Mouse (Mus musculus) ES-E14 (cell line): ENCODE results near the gene Patz1.

Source experiments
- HCFC1 ChIP-seq: IDR thresholded peaks from 2 replicates; pipeline ENCODE4 v1.6.1; 2012; ENCODE audit warnings: low read length, inconsistent platforms, borderline replicate concordance; ENCODE audit not compliant: insufficient read depth
- MAFK ChIP-seq: IDR thresholded peaks from 2 replicates; pipeline ENCODE4 v1.6.1; 2014; ENCODE audit warnings: mild to moderate bottlenecking, low read depth, low read length, inconsistent platforms; ENCODE audit not compliant: insufficient read depth

DNA sequence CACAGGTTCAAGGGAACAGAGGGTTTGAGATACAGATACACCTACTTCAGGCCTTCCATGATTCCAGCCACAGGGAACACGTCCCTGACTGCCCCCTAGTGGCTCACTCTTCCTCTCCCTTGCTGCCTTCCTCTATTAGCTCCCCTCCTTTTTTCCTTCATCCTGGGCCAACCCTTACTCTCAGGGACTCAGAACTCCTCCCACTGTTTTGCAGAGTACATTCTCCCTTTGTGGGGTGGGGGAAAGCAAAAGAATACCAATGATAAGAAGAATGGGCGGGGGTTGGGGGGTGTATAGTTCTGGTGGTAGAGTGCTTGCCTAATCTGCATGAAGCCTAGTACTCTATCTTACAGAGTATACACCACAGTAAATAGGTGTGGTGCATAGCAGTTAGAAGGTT is 25.5 kb downstream of the Patz1 start:
- TF ChIP-seq HCFC1, result no peak
- no peak for TF ChIP-seq MAFK
